Mouse (Mus musculus): Measurements from ENCODE around the gene Cdk19.
"Not testable (repeated sequence)": the region's sequence is repeated elsewhere in the genome, so short reads cannot be mapped to it uniquely, and the experiment has no call there.

Cdk19 gene

GRCm38 (mm10) chr10:40523312-40523975 is 184.1 kb downstream of the Cdk19 start:
- DNase-seq (ENCODE audit: low spot score in 2 of 2), result no peak

- no peak for DNase-seq (ENCODE audit: low spot score in 2 of 2)
These were observed 184.9 kb downstream of the Cdk19 start for GRCm38 (mm10) chr10:40524032-40524806.

- DNase-seq (ENCODE audit: low spot score in 2 of 2), result peak in 1 of 2 experiments; percentile 64
These were observed 185.6 kb downstream of the Cdk19 start for GRCm38 (mm10) chr10:40524991-40525390.

GRCm38 (mm10) chr10:40525616-40526155 is 186.3 kb downstream of the Cdk19 start:
- no peak for DNase-seq (ENCODE audit: low spot score in 2 of 2)

GRCm38 (mm10) chr10:40526301-40526761 is 187.0 kb downstream of the Cdk19 start:
- no peak for DNase-seq (ENCODE audit: low spot score in 2 of 2)

- no peak for DNase-seq (ENCODE audit: low spot score in 2 of 2)
These were observed 187.6 kb downstream of the Cdk19 start for GRCm38 (mm10) chr10:40526986-40527385.

GRCm38 (mm10) chr10:40527573-40527972 is 188.2 kb downstream of the Cdk19 start:
- no peak for DNase-seq (ENCODE audit: low spot score in 2 of 2)

- DNase-seq (ENCODE audit: low spot score in 2 of 2), result no peak
These were observed 189.3 kb downstream of the Cdk19 start for GRCm38 (mm10) chr10:40528668-40529067.

GRCm38 (mm10) chr10:40529617-40530016 is 190.3 kb downstream of the Cdk19 start:
- DNase-seq (ENCODE audit: low spot score in 2 of 2), result peak; percentile 68 to 83

- no peak for DNase-seq (ENCODE audit: low spot score in 2 of 2)
These were observed 191.3 kb downstream of the Cdk19 start for GRCm38 (mm10) chr10:40530661-40531060.

GRCm38 (mm10) chr10:40532586-40532985 is 193.2 kb downstream of the Cdk19 start:
- not testable (repeated sequence) for DNase-seq (ENCODE audit: low spot score in 2 of 2)
